Mouse (Mus musculus): Measurements from ENCODE around the gene Ola1. TPM values are rescaled to one million over a fixed set of nuclear protein-coding genes. Genes with fewer than 3 reads are reported as not detected.

The Ola1 gene
- polyA plus RNA-seq, 1 experiment from 2014 or later: 109 TPM

Other genes with a start within 250 kb of the Ola1 start
- 49.6 and 50.6 TPM in 2 replicates for gene Sp3, start 238.5 kb downstream of the Ola1 start, polyA plus RNA-seq (2014; fragmentation: Nextera tagmentation; extraction: Ambion mirVana)
- not detected in 2 replicates for gene Gm11084, start 232.2 kb downstream of the Ola1 start, polyA plus RNA-seq (2014; fragmentation: Nextera tagmentation; extraction: Ambion mirVana)
- 0.05 TPM in 1 of 2 replicates, not detected in the other for gene Sp9, start 53.0 kb upstream of the Ola1 start, polyA plus RNA-seq (2014; fragmentation: Nextera tagmentation; extraction: Ambion mirVana)
- 27.6 and 31.6 TPM in 2 replicates for gene Scrn3, start 93.7 kb upstream of the Ola1 start, polyA plus RNA-seq (2014; fragmentation: Nextera tagmentation; extraction: Ambion mirVana)
- 22.1 and 22.6 TPM in 2 replicates for gene Cir1, start 93.8 kb upstream of the Ola1 start, polyA plus RNA-seq (2014; fragmentation: Nextera tagmentation; extraction: Ambion mirVana)
- 6.3 and 8.4 TPM in 2 replicates for gene Gpr155, start 167.6 kb upstream of the Ola1 start, polyA plus RNA-seq (2014; fragmentation: Nextera tagmentation; extraction: Ambion mirVana)